Mouse (Mus musculus): Measurements from ENCODE around the gene Ano6. TPM values are rescaled to one million over a fixed set of nuclear protein-coding genes. Genes with fewer than 3 reads are reported as not detected.

The Ano6 gene
- total and polyA plus RNA-seq, 3 experiments, result 14.1 to 19.6 (median 17.3) TPM

- Histone ChIP-seq H3K4me3 (no peak overlapping the region), H3K9ac (ENCODE audit: low read depth, low read length) (no peak overlapping the region), H3K27ac (no peak overlapping the region), H3K79me2 (replicated peaks; ENCODE audit: control insufficient read depth, insufficient read depth, low read length) (no peaks in the 10 kb centered on the region), H3K36me3 (ENCODE audit: control insufficient read depth, insufficient read depth, low read length) (no peaks in the 10 kb centered on the region), H3K27me3 (ENCODE audit: control insufficient read depth, insufficient read depth, low read length) (no peaks in the 10 kb centered on the region), H3K4me1 (ENCODE audit: control insufficient read depth, insufficient read depth, low read length) (no peaks in the 10 kb centered on the region)
- no peak for DNase-seq
- 76% methylated on average over 11 of the region's 11 CpGs for WGBS
- TF ChIP-seq EP300 (IDR thresholded peaks at IDR 0.05; ENCODE audit: insufficient read depth, low read depth, low read length), result no peak
- TF ChIP-seq CTCF (IDR thresholded peaks at IDR 0.05), result no peak
- TF ChIP-seq POLR2A (IDR thresholded peaks at IDR 0.05; ENCODE audit: insufficient read depth, low read depth, low read length), result no peak
- intact Hi-C loops (cut with DNase I), result no loop called here
Observed at GRCm38 (mm10) chr15:95945951-95946708, 155.5 kb downstream of the Ano6 start.

- no peaks in the 10 kb centered on the region for H3K27me3 ChIP-seq (ENCODE audit: control insufficient read depth, insufficient read depth, low read length)
- no peak for TF ChIP-seq CTCF (IDR thresholded peaks at IDR 0.05)
- no peak for TF ChIP-seq EP300 (IDR thresholded peaks at IDR 0.05; ENCODE audit: insufficient read depth, low read depth, low read length)
- no peak for TF ChIP-seq POLR2A (IDR thresholded peaks at IDR 0.05; ENCODE audit: insufficient read depth, low read depth, low read length)
- intact Hi-C loops (cut with DNase I), result no loop called here
- WGBS, result 98% methylated on average over 18 of the region's 18 CpGs
- H3K4me3 ChIP-seq, result no peak overlapping the region
- no peak overlapping the region for H3K27ac ChIP-seq
- H3K9ac ChIP-seq (ENCODE audit: low read depth, low read length), result no peak overlapping the region
- no peaks in the 10 kb centered on the region for H3K36me3 ChIP-seq (ENCODE audit: control insufficient read depth, insufficient read depth, low read length)
- no peaks in the 10 kb centered on the region for H3K79me2 ChIP-seq (replicated peaks; ENCODE audit: control insufficient read depth, insufficient read depth, low read length)
- no peaks in the 10 kb centered on the region; the same call in 1 of the 2 replicates for H3K4me1 ChIP-seq (ENCODE audit: control insufficient read depth, insufficient read depth, low read length)
- DNase-seq, result no peak
Observed at GRCm38 (mm10) chr15:95948411-95948810, 157.8 kb downstream of the Ano6 start.

GRCm38 (mm10) chr15:95949336-95949735 is 158.7 kb downstream of the Ano6 start:
- no peaks in the 10 kb centered on the region for H3K79me2 ChIP-seq (replicated peaks; ENCODE audit: control insufficient read depth, insufficient read depth, low read length)
- no peaks in the 10 kb centered on the region for H3K36me3 ChIP-seq (ENCODE audit: control insufficient read depth, insufficient read depth, low read length)
- DNase-seq, result no peak
- no peaks in the 10 kb centered on the region for H3K27me3 ChIP-seq (ENCODE audit: control insufficient read depth, insufficient read depth, low read length)
- no peaks in the 10 kb centered on the region; the same call in 1 of the 2 replicates for H3K4me1 ChIP-seq (ENCODE audit: control insufficient read depth, insufficient read depth, low read length)
- H3K9ac ChIP-seq (ENCODE audit: low read depth, low read length), result no peak overlapping the region
- H3K4me3 ChIP-seq, result no peak overlapping the region
- TF ChIP-seq EP300 (IDR thresholded peaks at IDR 0.05; ENCODE audit: insufficient read depth, low read depth, low read length) (no peak), CTCF (IDR thresholded peaks at IDR 0.05) (no peak), POLR2A (IDR thresholded peaks at IDR 0.05; ENCODE audit: insufficient read depth, low read depth, low read length) (no peak)
- 91% methylated on average over 13 of the region's 13 CpGs for WGBS
- intact Hi-C loops (cut with DNase I), result no loop called here
- H3K27ac ChIP-seq, result no peak overlapping the region

- TF ChIP-seq CTCF (IDR thresholded peaks at IDR 0.05) (no peak), POLR2A (IDR thresholded peaks at IDR 0.05; ENCODE audit: insufficient read depth, low read depth, low read length) (no peak), EP300 (IDR thresholded peaks at IDR 0.05; ENCODE audit: insufficient read depth, low read depth, low read length) (no peak)
- Histone ChIP-seq H3K4me3 (no peak overlapping the region), H3K36me3 (ENCODE audit: control insufficient read depth, insufficient read depth, low read length) (no peaks in the 10 kb centered on the region), H3K4me1 (ENCODE audit: control insufficient read depth, insufficient read depth, low read length) (no peaks in the 10 kb centered on the region; the same call in 1 of the 2 replicates), H3K9ac (ENCODE audit: low read depth, low read length) (no peak overlapping the region), H3K27ac (peak overlapping the region; percentile 28; the same call in 1 of the 2 replicates), H3K79me2 (replicated peaks; ENCODE audit: control insufficient read depth, insufficient read depth, low read length) (no peaks in the 10 kb centered on the region), H3K27me3 (ENCODE audit: control insufficient read depth, insufficient read depth, low read length) (no peaks in the 10 kb centered on the region)
- DNase-seq, result peak in 1 of 2 experiments; percentile 16
- WGBS, result 47% methylated on average over 5 of the region's 5 CpGs
- intact Hi-C loops (cut with DNase I), result no loop called here
Observed at GRCm38 (mm10) chr15:95951497-95951896, 160.9 kb downstream of the Ano6 start.

- DNase-seq, result no peak
- H3K36me3 ChIP-seq (ENCODE audit: control insufficient read depth, insufficient read depth, low read length), result no peaks in the 10 kb centered on the region
- H3K4me1 ChIP-seq (ENCODE audit: control insufficient read depth, insufficient read depth, low read length), result no peaks in the 10 kb centered on the region; the same call in 1 of the 2 replicates
- WGBS, result 60% methylated on average over 3 of the region's 3 CpGs
- H3K27me3 ChIP-seq (ENCODE audit: control insufficient read depth, insufficient read depth, low read length), result no peaks in the 10 kb centered on the region
- no peaks in the 10 kb centered on the region for H3K79me2 ChIP-seq (replicated peaks; ENCODE audit: control insufficient read depth, insufficient read depth, low read length)
- H3K9ac ChIP-seq (ENCODE audit: low read depth, low read length), result no peak overlapping the region
- TF ChIP-seq CTCF (IDR thresholded peaks at IDR 0.05), result no peak
- no peak for TF ChIP-seq EP300 (IDR thresholded peaks at IDR 0.05; ENCODE audit: insufficient read depth, low read depth, low read length)
- no peak for TF ChIP-seq POLR2A (IDR thresholded peaks at IDR 0.05; ENCODE audit: insufficient read depth, low read depth, low read length)
- intact Hi-C loops (cut with DNase I), result no loop called here
- no peak overlapping the region for H3K27ac ChIP-seq
- no peak overlapping the region for H3K4me3 ChIP-seq
Observed at GRCm38 (mm10) chr15:95956692-95957091, 166.0 kb downstream of the Ano6 start.

GRCm38 (mm10) chr15:95962411-95963123 is 171.9 kb downstream of the Ano6 start:
- no peaks in the 10 kb centered on the region for H3K79me2 ChIP-seq (replicated peaks; ENCODE audit: control insufficient read depth, insufficient read depth, low read length)
- no peak overlapping the region for H3K4me3 ChIP-seq
- intact Hi-C loops (cut with DNase I), result no loop called here
- H3K4me1 ChIP-seq (ENCODE audit: control insufficient read depth, insufficient read depth, low read length), result no peaks in the 10 kb centered on the region
- no peak for DNase-seq
- no peak for TF ChIP-seq POLR2A (IDR thresholded peaks at IDR 0.05; ENCODE audit: insufficient read depth, low read depth, low read length)
- no peak for TF ChIP-seq EP300 (IDR thresholded peaks at IDR 0.05; ENCODE audit: insufficient read depth, low read depth, low read length)
- TF ChIP-seq CTCF (IDR thresholded peaks at IDR 0.05), result no peak
- H3K36me3 ChIP-seq (ENCODE audit: control insufficient read depth, insufficient read depth, low read length), result no peaks in the 10 kb centered on the region; the same call in 1 of the 2 replicates
- WGBS, result 87% methylated on average over 3 of the region's 3 CpGs
- H3K27ac ChIP-seq, result no peak overlapping the region
- H3K27me3 ChIP-seq (ENCODE audit: control insufficient read depth, insufficient read depth, low read length), result no peaks in the 10 kb centered on the region
- no peak overlapping the region for H3K9ac ChIP-seq (ENCODE audit: low read depth, low read length)
